Mouse (Mus musculus): ENCODE measurements around the gene Ggt1. TPM values are rescaled to one million over a fixed set of nuclear protein-coding genes. Genes with fewer than 3 reads are reported as not detected.

Gene Ggt1
- polyA plus RNA-seq (2014; fragmentation: Nextera tagmentation; extraction: Ambion mirVana): 0.75 and 0.94 TPM in 2 replicates

DNA sequence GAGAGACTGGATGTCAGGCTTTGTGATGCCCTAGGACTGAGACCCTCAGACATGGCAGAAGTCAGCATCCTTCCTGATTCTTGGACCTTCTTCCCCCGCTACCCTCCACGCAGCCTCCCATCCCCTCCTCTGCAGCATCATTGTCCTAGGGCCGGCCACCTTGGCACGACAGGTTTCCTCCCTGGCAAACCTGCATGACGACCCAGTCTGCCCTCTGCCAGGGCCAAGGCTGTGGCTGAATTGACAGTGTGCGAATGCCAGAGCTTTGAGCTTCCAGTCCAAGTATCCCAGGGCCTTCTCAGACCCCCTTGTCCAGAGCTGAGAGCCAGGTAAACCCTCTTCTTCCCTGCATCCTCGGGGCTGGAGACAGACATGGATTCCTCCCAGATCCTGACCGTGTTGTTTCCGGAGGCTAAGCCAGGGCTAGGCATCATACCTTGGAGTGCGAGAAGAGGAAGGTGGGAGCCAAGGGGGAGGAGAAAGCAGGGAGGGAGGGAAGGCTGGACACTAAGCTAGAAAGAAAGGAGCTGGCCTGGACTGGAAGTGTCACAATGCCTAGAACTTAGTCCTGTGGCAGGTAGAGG is at the start of gene Ggt1:
Gene Ggt1, plus strand, starts transcription at position 534 of the 584 bp plus-strand sequence.
- peaks cover 9% of the 10 kb centered on the region; the same call in 1 of the 2 replicates for H3K27me3 ChIP-seq (ENCODE audit: control insufficient read depth, insufficient read depth, low read length)
- 54% methylated on average over 10 of the region's 10 CpGs for WGBS

DNA sequence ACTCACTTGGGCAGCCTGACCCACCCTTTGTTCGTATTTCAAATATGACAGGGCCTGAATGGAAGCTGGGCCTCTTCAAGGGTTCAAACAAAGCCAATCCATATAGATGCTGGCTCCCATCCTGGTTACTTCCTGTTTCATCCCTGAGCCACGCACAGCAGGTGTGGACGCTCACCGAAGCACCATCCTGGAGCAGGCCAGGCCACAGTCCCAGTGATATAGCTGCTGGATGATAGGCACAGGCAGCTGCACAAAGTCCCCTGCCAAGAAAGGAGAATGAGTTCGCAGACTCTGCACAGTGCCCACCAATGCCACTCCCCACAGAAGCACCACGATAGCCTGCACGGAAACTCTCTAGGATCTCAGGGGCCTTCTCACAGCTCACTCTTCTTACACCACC is 49.5 kb upstream of the Ggt1 start:
- H3K27ac ChIP-seq (replicated peaks; ENCODE audit: low read depth, low read length): no peak overlapping the region
- no peaks in the 10 kb centered on the region for H3K27me3 ChIP-seq (ENCODE audit: control insufficient read depth, insufficient read depth, low read length)
- no peak for DNase-seq (ENCODE audit: low spot score)
- H3K4me2 ChIP-seq (ENCODE audit: low read depth, severe bottlenecking): no peak overlapping the region
- H3K4me1 ChIP-seq (ENCODE audit: control insufficient read depth, insufficient read depth, low read length): peaks cover 8% of the 10 kb centered on the region
- H3K36me3 ChIP-seq (ENCODE audit: control insufficient read depth, insufficient read depth, low read length): peaks cover 31% of the 10 kb centered on the region
- 89% methylated on average over 7 of the region's 7 CpGs for WGBS
- H3K9ac ChIP-seq (ENCODE audit: low read length): no peak overlapping the region
- no peak for ATAC-seq (ENCODE audit: insufficient number of reproducible peaks, low FRiP score, low TSS enrichment, low read depth)
- no peaks in the 10 kb centered on the region for H3K9me3 ChIP-seq (ENCODE audit: control insufficient read depth, low read length)
- no peak overlapping the region for H3K4me3 ChIP-seq (ENCODE audit: low read depth, low read length)

More for the DNA sequence above, at the start of gene Ggt1:
- Histone ChIP-seq H3K9ac (ENCODE audit: low read length) (peak within 1 kb of the TSS; percentile 71; the same call in 1 of the 2 replicates), H3K36me3 (ENCODE audit: control insufficient read depth, insufficient read depth, low read length) (no peaks in the 10 kb centered on the region), H3K4me2 (ENCODE audit: low read depth, severe bottlenecking) (peak within 1 kb of the TSS; percentile 96), H3K27ac (replicated peaks; ENCODE audit: low read depth, low read length) (no peak within 1 kb of the TSS), H3K4me3 (ENCODE audit: low read depth, low read length) (peak within 1 kb of the TSS; percentile 44; the same call in 1 of the 2 replicates), H3K9me3 (ENCODE audit: control insufficient read depth, low read length) (no peaks in the 10 kb centered on the region), H3K4me1 (ENCODE audit: control insufficient read depth, insufficient read depth, low read length) (peaks cover 14% of the 10 kb centered on the region)
- no peak for ATAC-seq (ENCODE audit: insufficient number of reproducible peaks, low FRiP score, low TSS enrichment, low read depth)
- DNase-seq (ENCODE audit: low spot score): no peak

GRCm38 (mm10) chr10:75512796-75513195 is 48.6 kb upstream of the Ggt1 start:
- peaks cover 27% of the 10 kb centered on the region for H3K36me3 ChIP-seq (ENCODE audit: control insufficient read depth, insufficient read depth, low read length)
- DNase-seq (ENCODE audit: low spot score) (no peak), ATAC-seq (ENCODE audit: insufficient number of reproducible peaks, low FRiP score, low TSS enrichment, low read depth) (no peak)
- H3K4me2 ChIP-seq (ENCODE audit: low read depth, severe bottlenecking): no peak overlapping the region
- H3K9ac ChIP-seq (ENCODE audit: low read length): no peak overlapping the region
- no peaks in the 10 kb centered on the region for H3K9me3 ChIP-seq (ENCODE audit: control insufficient read depth, low read length)
- H3K27ac ChIP-seq (replicated peaks; ENCODE audit: low read depth, low read length): no peak overlapping the region
- 87% methylated on average over 7 of the region's 7 CpGs for WGBS
- H3K4me3 ChIP-seq (ENCODE audit: low read depth, low read length): no peak overlapping the region
- H3K27me3 ChIP-seq (ENCODE audit: control insufficient read depth, insufficient read depth, low read length): no peaks in the 10 kb centered on the region
- peaks cover 8% of the 10 kb centered on the region for H3K4me1 ChIP-seq (ENCODE audit: control insufficient read depth, insufficient read depth, low read length)

- no peaks in the 10 kb centered on the region for H3K9me3 ChIP-seq (ENCODE audit: control insufficient read depth, low read length)
- H3K4me3 ChIP-seq (ENCODE audit: low read depth, low read length): no peak overlapping the region
- no peak overlapping the region for H3K9ac ChIP-seq (ENCODE audit: low read length)
- DNase-seq (ENCODE audit: low spot score) (no peak), ATAC-seq (ENCODE audit: insufficient number of reproducible peaks, low FRiP score, low TSS enrichment, low read depth) (no peak)
- H3K27me3 ChIP-seq (ENCODE audit: control insufficient read depth, insufficient read depth, low read length): no peaks in the 10 kb centered on the region
- H3K27ac ChIP-seq (replicated peaks; ENCODE audit: low read depth, low read length): no peak overlapping the region
- H3K36me3 ChIP-seq (ENCODE audit: control insufficient read depth, insufficient read depth, low read length): peaks cover 25% of the 10 kb centered on the region
- H3K4me2 ChIP-seq (ENCODE audit: low read depth, severe bottlenecking): no peak overlapping the region
- H3K4me1 ChIP-seq (ENCODE audit: control insufficient read depth, insufficient read depth, low read length): peaks cover 8% of the 10 kb centered on the region
- WGBS: 91% methylated on average over 8 of the region's 8 CpGs
Observed at GRCm38 (mm10) chr10:75513306-75514067, 47.9 kb upstream of the Ggt1 start.

GRCm38 (mm10) chr10:75514361-75514760 is 47.0 kb upstream of the Ggt1 start:
- Histone ChIP-seq H3K9me3 (ENCODE audit: control insufficient read depth, low read length) (no peaks in the 10 kb centered on the region), H3K4me1 (ENCODE audit: control insufficient read depth, insufficient read depth, low read length) (peaks cover 15% of the 10 kb centered on the region), H3K4me2 (ENCODE audit: low read depth, severe bottlenecking) (no peak overlapping the region), H3K36me3 (ENCODE audit: control insufficient read depth, insufficient read depth, low read length) (peaks cover 18% of the 10 kb centered on the region), H3K4me3 (ENCODE audit: low read depth, low read length) (no peak overlapping the region), H3K27me3 (ENCODE audit: control insufficient read depth, insufficient read depth, low read length) (no peaks in the 10 kb centered on the region), H3K9ac (ENCODE audit: low read length) (no peak overlapping the region), H3K27ac (replicated peaks; ENCODE audit: low read depth, low read length) (no peak overlapping the region)
- ATAC-seq (ENCODE audit: insufficient number of reproducible peaks, low FRiP score, low TSS enrichment, low read depth) (no peak), DNase-seq (ENCODE audit: low spot score) (no peak)
- 74% methylated on average over 7 of the region's 7 CpGs for WGBS

GRCm38 (mm10) chr10:75515216-75516037 is 46.0 kb upstream of the Ggt1 start:
- Histone ChIP-seq H3K4me3 (ENCODE audit: low read depth, low read length) (no peak overlapping the region), H3K36me3 (ENCODE audit: control insufficient read depth, insufficient read depth, low read length) (peaks cover 11% of the 10 kb centered on the region), H3K27ac (replicated peaks; ENCODE audit: low read depth, low read length) (no peak overlapping the region), H3K4me2 (ENCODE audit: low read depth, severe bottlenecking) (peak overlapping the region; percentile 81; the same call in 1 of the 2 replicates), H3K27me3 (ENCODE audit: control insufficient read depth, insufficient read depth, low read length) (no peaks in the 10 kb centered on the region), H3K9ac (ENCODE audit: low read length) (no peak overlapping the region), H3K9me3 (ENCODE audit: control insufficient read depth, low read length) (no peaks in the 10 kb centered on the region), H3K4me1 (ENCODE audit: control insufficient read depth, insufficient read depth, low read length) (peaks cover 15% of the 10 kb centered on the region)
- WGBS: 53% methylated on average over 4 of the region's 4 CpGs
- DNase-seq (ENCODE audit: low spot score): no peak
- no peak for ATAC-seq (ENCODE audit: insufficient number of reproducible peaks, low FRiP score, low TSS enrichment, low read depth)

DNA sequence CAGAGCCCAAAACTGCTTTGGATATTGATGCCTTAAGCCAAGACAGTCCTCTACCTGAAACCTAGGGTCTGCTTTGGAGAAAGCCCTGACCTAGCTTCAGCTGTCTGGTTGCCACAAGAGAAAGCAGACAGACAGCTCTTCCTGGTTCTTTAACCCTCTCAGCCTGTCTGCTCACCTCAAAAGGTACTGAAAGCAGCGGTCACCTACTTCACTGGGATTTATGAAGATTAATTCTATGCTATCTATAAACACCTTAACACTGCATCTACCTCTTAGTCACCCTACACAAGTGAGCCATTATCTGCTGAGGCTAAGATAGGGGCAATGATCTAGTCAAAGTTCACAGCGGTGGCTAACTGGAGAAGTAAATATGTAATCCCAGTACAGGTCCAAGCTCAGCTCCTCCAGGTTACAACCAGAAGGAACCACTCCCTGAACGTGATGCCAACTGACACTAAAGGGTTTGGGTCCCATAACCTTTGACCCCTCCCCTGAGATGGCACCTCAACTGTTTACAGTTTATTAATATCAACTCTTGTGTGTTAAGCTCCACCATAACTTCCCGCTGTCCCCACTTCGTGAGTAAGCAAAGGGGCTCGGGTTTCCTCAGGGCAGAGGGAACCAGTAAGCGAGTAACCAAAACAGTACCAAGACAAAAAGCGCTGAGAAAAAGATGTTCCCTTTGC is 45.2 kb upstream of the Ggt1 start:
- no peak overlapping the region for H3K27ac ChIP-seq (replicated peaks; ENCODE audit: low read depth, low read length)
- H3K4me3 ChIP-seq (ENCODE audit: low read depth, low read length): peak overlapping the region; percentile 70
- peaks cover 15% of the 10 kb centered on the region for H3K4me1 ChIP-seq (ENCODE audit: control insufficient read depth, insufficient read depth, low read length)
- WGBS: 28% methylated on average over 8 of the region's 8 CpGs
- no peaks in the 10 kb centered on the region for H3K9me3 ChIP-seq (ENCODE audit: control insufficient read depth, low read length)
- no peaks in the 10 kb centered on the region for H3K27me3 ChIP-seq (ENCODE audit: control insufficient read depth, insufficient read depth, low read length)
- H3K4me2 ChIP-seq (ENCODE audit: low read depth, severe bottlenecking): peak overlapping the region; percentile 81
- DNase-seq (ENCODE audit: low spot score): peak; percentile 23
- ATAC-seq (ENCODE audit: insufficient number of reproducible peaks, low FRiP score, low TSS enrichment, low read depth): no peak
- peak overlapping the region; percentile 90 for H3K9ac ChIP-seq (ENCODE audit: low read length)
- peaks cover 6% of the 10 kb centered on the region; the same call in 1 of the 2 replicates for H3K36me3 ChIP-seq (ENCODE audit: control insufficient read depth, insufficient read depth, low read length)

DNA sequence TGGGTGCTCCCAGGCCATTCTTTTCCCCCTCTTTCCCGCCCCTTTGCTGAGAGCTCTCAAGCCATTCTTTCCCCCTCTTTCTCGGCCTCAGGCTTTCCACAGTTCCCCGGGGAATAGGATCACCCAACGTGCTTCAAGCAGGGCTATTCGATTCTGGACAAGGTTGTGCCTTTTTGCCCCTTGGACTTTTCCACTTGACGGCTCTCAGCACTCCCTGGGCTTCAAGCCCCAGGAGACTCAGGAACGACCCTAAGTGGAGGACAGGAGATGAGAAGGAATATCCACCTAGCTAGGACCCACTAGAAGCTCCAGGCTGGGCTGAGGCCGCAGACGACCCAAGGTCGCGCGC is 44.7 kb upstream of the Ggt1 start:
- peaks cover 15% of the 10 kb centered on the region for H3K4me1 ChIP-seq (ENCODE audit: control insufficient read depth, insufficient read depth, low read length)
- H3K27ac ChIP-seq (replicated peaks; ENCODE audit: low read depth, low read length): peak overlapping the region; percentile 80
- H3K4me2 ChIP-seq (ENCODE audit: low read depth, severe bottlenecking): peak overlapping the region; percentile 81
- ATAC-seq (ENCODE audit: insufficient number of reproducible peaks, low FRiP score, low TSS enrichment, low read depth) (no peak), DNase-seq (ENCODE audit: low spot score) (no peak)
- no peaks in the 10 kb centered on the region for H3K9me3 ChIP-seq (ENCODE audit: control insufficient read depth, low read length)
- 0% methylated on average over 12 of the region's 12 CpGs for WGBS
- no peaks in the 10 kb centered on the region for H3K27me3 ChIP-seq (ENCODE audit: control insufficient read depth, insufficient read depth, low read length)
- H3K4me3 ChIP-seq (ENCODE audit: low read depth, low read length): peak overlapping the region; percentile 70
- peaks cover 4% of the 10 kb centered on the region; the same call in 1 of the 2 replicates for H3K36me3 ChIP-seq (ENCODE audit: control insufficient read depth, insufficient read depth, low read length)
- peak overlapping the region; percentile 90 for H3K9ac ChIP-seq (ENCODE audit: low read length)
